Mouse (Mus musculus): ENCODE measurements around the gene Gm3893.
"Not testable (repeated sequence)": the region's sequence is repeated elsewhere in the genome, so short reads cannot be mapped to it uniquely, and the experiment has no call there.

Gene Gm3893

DNA sequence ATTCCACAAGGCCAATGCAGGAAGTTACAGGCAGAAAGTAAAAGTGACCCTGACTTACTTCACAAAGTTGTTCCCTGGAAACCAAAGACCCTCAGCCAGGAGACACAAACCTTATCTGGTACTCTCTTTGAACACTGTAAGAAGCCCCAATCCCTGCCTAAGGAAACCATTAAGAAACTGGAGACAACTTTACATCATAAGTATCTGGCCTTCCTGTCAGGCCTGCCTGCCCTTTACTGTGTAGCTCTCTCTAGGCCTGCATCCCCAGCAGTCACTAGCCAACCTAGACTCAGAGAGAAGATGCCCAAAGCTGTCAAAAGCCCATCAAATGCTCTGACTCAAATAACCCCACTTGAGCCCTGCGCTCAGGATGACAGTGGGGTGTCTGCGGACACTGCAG lies at the start of gene Gm3893:
TSS of gene Gm3893 (plus strand) at position 301 of the 400 bp plus-strand sequence.
- not testable (repeated sequence) for DNase-seq (ENCODE audit: extremely low read depth, insufficient read length, low spot score)

DNA sequence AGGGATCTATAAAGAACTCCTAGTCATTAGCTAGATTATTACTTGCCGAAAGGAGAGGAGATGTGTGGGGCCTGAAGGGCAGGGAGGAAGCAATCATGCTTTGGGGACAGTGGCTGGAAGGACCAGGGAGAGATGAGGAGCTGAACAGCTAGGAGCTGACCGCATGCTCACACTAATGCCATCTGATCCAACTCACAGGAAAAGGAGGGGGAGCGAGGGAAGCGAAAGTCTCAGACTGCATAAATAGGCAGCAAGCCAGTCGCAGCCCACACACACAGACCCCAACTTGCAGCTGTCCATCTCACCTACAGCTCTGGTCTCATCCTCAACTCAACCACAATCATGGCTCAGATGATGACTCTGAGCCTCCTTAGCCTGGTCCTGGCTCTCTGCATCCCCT lies 23.5 kb downstream of the Gm3893 start, which contains the start of gene Gm13304:
TSS of gene Gm13304 (plus strand) at position 301 of the 400 bp plus-strand sequence.
- DNase-seq (ENCODE audit: extremely low read depth, insufficient read length, low spot score): not testable (repeated sequence)
